28 mouse cellular contexts compared by ENCODE assay signal in the genomic region with DNA sequence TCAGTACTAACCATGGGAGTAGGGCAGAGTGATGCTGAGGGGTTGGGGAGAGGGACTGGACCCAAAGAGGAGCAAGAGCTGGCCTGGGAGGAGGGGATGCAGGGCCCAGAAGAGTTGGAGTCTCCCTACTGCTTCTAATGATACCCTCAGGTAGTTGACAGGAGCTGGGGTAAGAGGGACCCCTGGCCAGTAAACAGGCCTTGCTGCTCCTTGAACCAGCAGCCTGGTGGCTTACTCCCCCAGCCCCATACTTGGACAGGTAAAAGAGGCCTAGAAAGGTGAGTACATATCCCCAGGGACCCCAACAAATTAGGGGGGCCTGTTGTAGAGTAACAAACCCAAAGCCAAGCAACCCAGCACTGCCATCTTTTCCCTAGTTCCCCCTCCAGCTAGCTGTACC. TPM values are rescaled to one million over a fixed set of nuclear protein-coding genes. Genes with fewer than 3 reads are reported as not detected.
"Had no signal": no experiment of that assay in that cellular context is flagged by ENCODE, and none has a peak within 500 bp of the region (broad histone marks: within the 10 kb centered on the region; RNA-seq: fewer than 3 reads in every experiment).

No protein-coding gene starts in this region.

- DNase-seq: lung, adult 18-20 months; lung, embryonic 14.5 days; lung, postnatal 10 days; lung, postnatal 4 days; midbrain, embryonic 14.5 days; retina, postnatal 1 day; right cerebral cortex, adult 18-20 months; right cerebral cortex, postnatal 25 days; right cerebral cortex, postnatal 4 days; spleen, adult 18-20 months; thymus, adult 2 months; thymus, postnatal 25 days; thymus, postnatal 4 days had no signal

- H3K27ac ChIP-seq: midbrain, embryonic 10.5 days; midbrain, embryonic 12.5 days; neural tube, embryonic 13.5 days; neural tube, embryonic 15.5 days had no signal

- H3K36me3 ChIP-seq: midbrain, embryonic 10.5 days; midbrain, embryonic 12.5 days; neural tube, embryonic 13.5 days; neural tube, embryonic 15.5 days had no signal

- H3K9ac ChIP-seq: lung, embryonic 14.5 days; midbrain, embryonic 12.5 days; neural tube, embryonic 13.5 days; neural tube, embryonic 15.5 days had no signal

- H3K9me3 ChIP-seq: midbrain, embryonic 10.5 days; midbrain, embryonic 12.5 days; neural tube, embryonic 13.5 days; neural tube, embryonic 15.5 days had no signal

- ATAC-seq: midbrain, embryonic 16.5 days had no signal

- H3K4me2 ChIP-seq: lung, embryonic 14.5 days; midbrain, embryonic 12.5 days; neural tube, embryonic 13.5 days; neural tube, embryonic 15.5 days had no signal

- H3K4me3 ChIP-seq: midbrain, embryonic 10.5 days; midbrain, embryonic 12.5 days; myocyte; neural tube, embryonic 13.5 days; neural tube, embryonic 15.5 days had no signal

RNA-seq across cellular contexts. Expression of a gene that starts 22.3 kb away (rescaled TPM):
- total RNA-seq: megakaryocyte, adult 5-6 weeks; megakaryocyte-erythroid progenitor cell, adult 5-6 weeks had no signal
- polyA plus RNA-seq: lung, embryonic 14.5 days; lung, embryonic 16.5 days; midbrain, embryonic 10.5 days; midbrain, embryonic 12.5 days; midbrain, embryonic 14.5 days; midbrain, embryonic 16.5 days; myocyte; neural tube, embryonic 11.5 days; neural tube, embryonic 13.5 days; neural tube, embryonic 15.5 days; small intestine, adult 2 months; stomach, embryonic 14.5 days; stomach, embryonic 16.5 days; testis, adult 2 months; thymus, adult 2 months; urinary bladder, adult 2 months had no signal
